Mouse (Mus musculus) erythroblast, embryonic 14.5 days (primary cell): Measurements from ENCODE around the gene Ikzf4. TPM values are rescaled to one million over a fixed set of nuclear protein-coding genes. Genes with fewer than 3 reads are reported as not detected.

Source experiments
- H3K27me3 ChIP-seq: 2 replicates; pipeline ENCODE4 v1.6.1; 2012; ENCODE audit warnings: inconsistent platforms; ENCODE audit not compliant: control insufficient read depth
- H3K36me3 ChIP-seq: 2 replicates; pipeline ENCODE4 v1.6.1; 2012; ENCODE audit warnings: mild to moderate bottlenecking, inconsistent platforms; ENCODE audit not compliant: control insufficient read depth
- H3K4me1 ChIP-seq: 2 replicates; pipeline ENCODE4 v1.6.1; 2012; ENCODE audit warnings: inconsistent platforms; ENCODE audit not compliant: control insufficient read depth
- H3K4me3 ChIP-seq: replicated peaks from 2 replicates; pipeline ENCODE3; 2012; ENCODE audit warnings: moderate library complexity, mild to moderate bottlenecking, inconsistent platforms
- H3K9me3 ChIP-seq: 2 replicates; pipeline ENCODE4 v1.6.1; 2012; ENCODE audit warnings: low read length, inconsistent platforms, mixed read lengths; ENCODE audit not compliant: control insufficient read depth
- GATA1 ChIP-seq: IDR thresholded peaks from 2 replicates; pipeline ENCODE4 v1.6.1; 2012; ENCODE audit warnings: low read length, inconsistent platforms, mixed read lengths
- TAL1 ChIP-seq: IDR thresholded peaks from 3 replicates; pipeline ENCODE4 v1.6.1; 2012; ENCODE audit warnings: low read length, inconsistent platforms, mixed read lengths
- polyA plus RNA-seq: library from polyadenylated mRNA; stranded (reverse); fragments of >175 nt; gene quantifications from 2 replicates; pipeline ENCODE4 v1.2.3, GENCODE M21; 2012

Gene Ikzf4
- polyA plus RNA-seq, 1 experiment = 0.01 TPM

GRCm38 (mm10) chr10:128584386-128584785 lies 61.4 kb downstream of the Ikzf4 start:
- TF ChIP-seq GATA1 (no peak), TAL1 (no peak)
- Histone ChIP-seq H3K9me3 (no peaks in the 10 kb centered on the region; the same call in 1 of the 2 replicates), H3K4me3 (no peak overlapping the region), H3K27me3 (peaks cover 76% of the 10 kb centered on the region), H3K36me3 (no peaks in the 10 kb centered on the region; the same call in 1 of the 2 replicates), H3K4me1 (peaks cover 8% of the 10 kb centered on the region)

- peaks cover 68% of the 10 kb centered on the region for H3K27me3 ChIP-seq
These were observed 62.1 kb downstream of the Ikzf4 start for GRCm38 (mm10) chr10:128583644-128584043.

More at GRCm38 (mm10) chr10:128583644-128584043, 62.1 kb downstream of the Ikzf4 start:
- Histone ChIP-seq H3K4me1 (peaks cover 2% of the 10 kb centered on the region), H3K9me3 (no peaks in the 10 kb centered on the region), H3K36me3 (no peaks in the 10 kb centered on the region; the same call in 1 of the 2 replicates), H3K4me3 (no peak overlapping the region)
- TF ChIP-seq GATA1 (no peak), TAL1 (no peak)

Other genes starting within 250 kb of the Ikzf4 start
- 0.15 and 0.16 TPM in 2 replicates for gene Slc39a5, start 244.8 kb downstream of the Ikzf4 start, polyA plus RNA-seq
- gene Nabp2, start 234.5 kb downstream of the Ikzf4 start, polyA plus RNA-seq = 32.3 and 34.1 TPM in 2 replicates
- gene Rnf41, start 234.3 kb downstream of the Ikzf4 start, polyA plus RNA-seq = 0.37 and 0.48 TPM in 2 replicates
- 19.2 and 19.5 TPM in 2 replicates for gene Smarcc2, start 186.7 kb downstream of the Ikzf4 start, polyA plus RNA-seq
- gene Myl6, start 151.8 kb downstream of the Ikzf4 start, polyA plus RNA-seq = 36.6 and 41.6 TPM in 2 replicates
- 0.63 and 0.76 TPM in 2 replicates for gene Myl6b, start 147.3 kb downstream of the Ikzf4 start, polyA plus RNA-seq
- gene Esyt1, start 120.1 kb downstream of the Ikzf4 start, polyA plus RNA-seq = 2.7 and 2.9 TPM in 2 replicates
- gene Zc3h10, start 98.2 kb downstream of the Ikzf4 start, polyA plus RNA-seq = 1.6 and 1.9 TPM in 2 replicates
- 2,301 and 2,563 TPM in 2 replicates for gene Rpl41, start 96.7 kb downstream of the Ikzf4 start, polyA plus RNA-seq
- 39.3 and 42.3 TPM in 2 replicates for gene Pa2g4, start 80.0 kb downstream of the Ikzf4 start, polyA plus RNA-seq
- gene Erbb3, start 56.3 kb downstream of the Ikzf4 start, polyA plus RNA-seq = 0.01 TPM in 1 of 2 replicates, not detected in the other
- 514 and 972 TPM in 2 replicates for gene Rps26, start 19.2 kb downstream of the Ikzf4 start, polyA plus RNA-seq
- gene Suox, start 28.1 kb upstream of the Ikzf4 start, polyA plus RNA-seq = 0.04 and 0.14 TPM in 2 replicates
- gene Rab5b, start 50.3 kb upstream of the Ikzf4 start, polyA plus RNA-seq = 1.1 and 1.2 TPM in 2 replicates
- gene Pmel, start 58.2 kb upstream of the Ikzf4 start, polyA plus RNA-seq = not detected in 2 replicates
- gene Cdk2, start 59.0 kb upstream of the Ikzf4 start, polyA plus RNA-seq = 2.3 and 2.6 TPM in 2 replicates
- gene Dgka, start 98.9 kb upstream of the Ikzf4 start, polyA plus RNA-seq = 0.02 and 0.03 TPM in 2 replicates
- 10.9 and 11.7 TPM in 2 replicates for gene Pym1, start 101.9 kb upstream of the Ikzf4 start, polyA plus RNA-seq
- 0.01 TPM in 1 of 2 replicates, not detected in the other for gene Mmp19, start 144.9 kb upstream of the Ikzf4 start, polyA plus RNA-seq
- 0.94 and 1.2 TPM in 2 replicates for gene Dnajc14, start 158.1 kb upstream of the Ikzf4 start, polyA plus RNA-seq
- gene Tmem198b, start 158.4 kb upstream of the Ikzf4 start, polyA plus RNA-seq = 0.07 and 0.09 TPM in 2 replicates
- gene Sarnp, start 171.3 kb upstream of the Ikzf4 start, polyA plus RNA-seq = 1.4 and 2.5 TPM in 2 replicates
- 1.3 and 2.2 TPM in 2 replicates for gene Ormdl2, start 175.7 kb upstream of the Ikzf4 start, polyA plus RNA-seq
- not detected in 2 replicates for gene Gdf11, start 245.7 kb upstream of the Ikzf4 start, polyA plus RNA-seq